Mouse (Mus musculus) liver, adult 2 months (tissue): ENCODE measurements around the gene Rps25. TPM values are rescaled to one million over a fixed set of nuclear protein-coding genes. Genes with fewer than 3 reads are reported as not detected.
"Not testable (repeated sequence)": the region's sequence is repeated elsewhere in the genome, so short reads cannot be mapped to it uniquely, and the experiment has no call there.

ENCODE experiments used
- DNase-seq: peaks from one replicate; pipeline ENCODE4 v3.0.0-alpha.2; 2011; ENCODE audit warnings: low read depth, low spot score; ENCODE audit errors: extremely low read depth
- H3K27ac ChIP-seq: fragments of 200-500 bp; replicated peaks from 2 replicates; pipeline ENCODE4 v1.5.1; 2012; ENCODE audit warnings: low read depth, mild to moderate bottlenecking, control low read depth, inconsistent platforms, low read length; ENCODE audit not compliant: insufficient read depth
- H3K27me3 ChIP-seq: fragments of 200-500 bp; 2 replicates; pipeline ENCODE4 v1.6.1; 2012; ENCODE audit warnings: mild to moderate bottlenecking, moderate library complexity, low read length, inconsistent platforms; ENCODE audit not compliant: control insufficient read depth, insufficient read depth
- H3K36me3 ChIP-seq: fragments of 200-500 bp; 2 replicates; pipeline ENCODE4 v1.6.1; 2012; ENCODE audit warnings: low read length, inconsistent platforms; ENCODE audit not compliant: control insufficient read depth, insufficient read depth
- H3K4me1 ChIP-seq: fragments of 200-500 bp; 2 replicates; pipeline ENCODE4 v1.6.1; 2011; ENCODE audit warnings: low read length; ENCODE audit not compliant: control insufficient read depth, insufficient read depth
- H3K4me3 ChIP-seq: fragments of 200-500 bp; 2 replicates; pipeline ENCODE4 v1.5.1; 2011; ENCODE audit warnings: low read depth, mild to moderate bottlenecking, control low read depth, low read length, moderate library complexity; ENCODE audit not compliant: insufficient read depth
- H3K79me2 ChIP-seq: fragments of 200-500 bp; 2 replicates; pipeline ENCODE4 v1.6.1; 2012; ENCODE audit warnings: inconsistent platforms, mild to moderate bottlenecking, low read length, moderate library complexity; ENCODE audit not compliant: control insufficient read depth, insufficient read depth
- H3K9ac ChIP-seq: fragments of 200-500 bp; 2 replicates; pipeline ENCODE4 v1.6.1; 2012; ENCODE audit warnings: low read depth, mild to moderate bottlenecking, control low read depth, inconsistent platforms, low read length
- CTCF ChIP-seq: fragments of 200-500 bp; IDR thresholded peaks from 2 replicates; pipeline ENCODE4 v1.5.1; 2011; ENCODE audit warnings: low read depth, low read length, control low read depth
- POLR2A ChIP-seq: fragments of 200-500 bp; IDR thresholded peaks from 2 replicates; pipeline ENCODE4 v1.6.1; 2011; ENCODE audit warnings: low read length, control low read depth; ENCODE audit not compliant: insufficient read depth; ENCODE audit errors: extremely low read depth
- WGBS: fragments of 180-500 bp; shearing (Covaris S2); methylation state at CpG from one replicate; pipeline ENCODE4 v1.1.7; 2018; 5-methylcytosine and 5-hydroxymethylcytosine counted together
- polyA plus RNA-seq: library from polyadenylated mRNA; depleted of rRNA; stranded (reverse); fragments of >200 nt; gene quantifications from 2 replicates; pipeline ENCODE4 v1.2.3, GENCODE M21; 2012
- total RNA-seq: library from RNA; depleted of rRNA; stranded (reverse); fragments of >200 nt; gene quantifications from 2 replicates; pipeline ENCODE4 v1.2.3, GENCODE M21; 2014

The Rps25 gene
- total and polyA plus RNA-seq, 2 experiments: 82.7 to 516 TPM

DNA sequence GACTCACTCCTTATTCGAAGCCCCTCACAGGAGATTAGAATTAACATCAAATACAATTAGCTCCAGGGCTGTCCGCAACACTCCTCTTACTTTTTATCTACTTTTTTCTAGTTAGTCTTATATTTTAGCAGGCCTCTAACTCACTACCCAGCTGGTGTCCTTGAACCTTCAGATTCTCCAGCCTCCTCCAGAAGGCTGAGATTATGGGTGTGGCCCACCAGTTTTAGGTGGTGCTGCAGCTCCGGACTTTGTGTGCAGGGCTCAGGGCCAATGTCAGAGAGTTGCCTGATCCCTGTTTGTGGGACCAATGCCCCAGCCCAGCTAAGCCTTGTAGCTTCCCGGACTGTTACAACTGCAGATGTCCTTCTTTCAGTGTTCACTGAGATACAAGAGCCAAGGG, 16.6 kb downstream of the Rps25 start:
- no peak overlapping the region for H3K27ac ChIP-seq
- H3K27me3 ChIP-seq: no peaks in the 10 kb centered on the region
- WGBS: 78% methylated on average over 4 of the region's 4 CpGs
- H3K4me1 ChIP-seq: no peaks in the 10 kb centered on the region
- H3K9ac ChIP-seq: no peak overlapping the region
- no peak for DNase-seq
- TF ChIP-seq POLR2A: no peak
- no peak for TF ChIP-seq CTCF
- H3K4me3 ChIP-seq: no peak overlapping the region
- H3K36me3 ChIP-seq: no peaks in the 10 kb centered on the region
- H3K79me2 ChIP-seq: no peaks in the 10 kb centered on the region

DNA sequence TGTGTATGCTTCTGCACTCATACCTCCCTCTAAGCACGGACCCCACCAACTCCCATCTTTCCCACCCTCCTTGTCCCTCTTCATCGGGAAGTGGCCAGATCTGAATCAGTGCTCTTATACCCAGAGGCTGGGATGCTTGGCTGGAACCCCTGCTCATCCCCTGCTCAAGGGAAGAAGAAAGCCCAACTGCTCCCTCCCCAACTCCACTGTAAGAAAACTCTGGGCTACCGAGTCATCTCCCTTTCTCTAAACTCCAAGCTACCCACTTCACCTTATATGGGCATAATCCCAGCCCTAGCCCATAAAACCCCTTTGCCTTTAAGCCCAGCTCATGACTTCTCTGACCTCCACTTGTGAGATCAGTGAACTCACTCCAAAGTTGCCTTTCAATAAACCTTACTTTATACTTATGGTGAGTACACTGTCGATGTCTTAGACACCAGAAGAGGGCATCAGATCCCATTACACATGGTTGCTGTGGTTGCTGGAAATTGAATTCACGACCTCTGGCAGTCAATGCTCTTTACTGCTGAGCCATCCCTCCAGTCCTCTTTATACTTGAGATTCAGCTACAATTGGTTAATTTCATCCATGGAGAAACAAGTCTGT, 25.7 kb downstream of the Rps25 start:
- H3K27me3 ChIP-seq: no peaks in the 10 kb centered on the region
- no peaks in the 10 kb centered on the region for H3K4me1 ChIP-seq
- no peaks in the 10 kb centered on the region for H3K79me2 ChIP-seq
- H3K36me3 ChIP-seq: no peaks in the 10 kb centered on the region
- DNase-seq: no peak
- no peak overlapping the region for H3K4me3 ChIP-seq
- H3K27ac ChIP-seq: no peak overlapping the region
- WGBS: 57% methylated on average over 5 of the region's 5 CpGs
- no peak for TF ChIP-seq CTCF
- TF ChIP-seq POLR2A: no peak
- H3K9ac ChIP-seq: no peak overlapping the region

DNA sequence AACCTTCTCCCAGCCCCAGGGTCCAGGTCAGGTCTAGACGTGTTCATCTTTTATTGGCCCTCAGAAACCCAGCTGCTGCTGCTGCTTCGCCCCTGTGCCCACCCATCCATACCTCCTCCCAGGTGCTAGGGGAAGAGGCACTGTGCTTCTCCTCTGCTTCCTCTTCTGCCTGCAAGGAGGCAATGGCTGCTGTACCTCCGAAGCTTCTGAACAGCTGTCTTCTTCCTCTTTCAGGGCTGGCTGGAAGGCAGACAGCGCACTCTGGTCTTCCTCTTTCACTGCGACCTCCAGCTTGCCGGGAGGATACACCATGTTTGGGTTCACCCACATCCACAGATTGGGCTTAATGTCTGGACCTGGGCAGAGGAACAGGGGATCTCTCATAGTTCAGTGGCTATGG, 28.8 kb downstream of the Rps25 start:
- H3K27me3 ChIP-seq: no peaks in the 10 kb centered on the region
- H3K4me3 ChIP-seq: no peak overlapping the region
- WGBS: 85% methylated on average over 6 of the region's 6 CpGs
- DNase-seq: no peak
- H3K36me3 ChIP-seq: no peaks in the 10 kb centered on the region
- TF ChIP-seq CTCF (no peak), POLR2A (no peak)
- H3K79me2 ChIP-seq: no peaks in the 10 kb centered on the region
- no peak overlapping the region for H3K27ac ChIP-seq
- no peak overlapping the region for H3K9ac ChIP-seq
- H3K4me1 ChIP-seq: no peaks in the 10 kb centered on the region

DNA sequence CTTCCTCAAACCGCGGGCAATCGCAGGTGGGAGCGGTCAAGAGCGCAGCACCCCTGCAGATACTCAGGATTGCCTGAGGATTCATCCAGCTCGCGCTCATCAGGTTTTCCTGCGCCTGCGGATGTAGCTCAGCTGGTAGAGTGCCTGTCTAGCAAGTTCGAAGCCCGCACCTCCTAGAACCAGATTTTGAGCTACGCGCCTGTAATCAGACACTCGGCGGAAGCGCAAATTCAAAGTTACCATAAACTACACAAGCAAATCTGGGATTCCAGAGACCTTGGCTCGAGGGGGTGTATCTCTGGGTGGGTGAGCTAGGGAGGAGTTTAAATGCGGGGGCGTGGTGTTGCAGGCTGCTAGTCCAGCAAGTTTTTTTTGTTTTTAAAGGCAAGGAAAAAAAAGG, 34.0 kb downstream of the Rps25 start, which contains the start of gene Foxr1:
Gene Foxr1 (minus strand): TSS at position 176 of the 400 bp plus-strand sequence.
- no peaks in the 10 kb centered on the region for H3K27me3 ChIP-seq
- no peak for DNase-seq
- H3K9ac ChIP-seq: no peak within 1 kb of the TSS
- H3K36me3 ChIP-seq: no peaks in the 10 kb centered on the region
- H3K4me3 ChIP-seq: no peak within 1 kb of the TSS
- TF ChIP-seq CTCF (no peak), POLR2A (no peak)
- H3K4me1 ChIP-seq: no peaks in the 10 kb centered on the region
- H3K27ac ChIP-seq: no peak within 1 kb of the TSS
- H3K79me2 ChIP-seq: no peaks in the 10 kb centered on the region
- 72% methylated on average over 19 of the region's 19 CpGs for WGBS

DNA sequence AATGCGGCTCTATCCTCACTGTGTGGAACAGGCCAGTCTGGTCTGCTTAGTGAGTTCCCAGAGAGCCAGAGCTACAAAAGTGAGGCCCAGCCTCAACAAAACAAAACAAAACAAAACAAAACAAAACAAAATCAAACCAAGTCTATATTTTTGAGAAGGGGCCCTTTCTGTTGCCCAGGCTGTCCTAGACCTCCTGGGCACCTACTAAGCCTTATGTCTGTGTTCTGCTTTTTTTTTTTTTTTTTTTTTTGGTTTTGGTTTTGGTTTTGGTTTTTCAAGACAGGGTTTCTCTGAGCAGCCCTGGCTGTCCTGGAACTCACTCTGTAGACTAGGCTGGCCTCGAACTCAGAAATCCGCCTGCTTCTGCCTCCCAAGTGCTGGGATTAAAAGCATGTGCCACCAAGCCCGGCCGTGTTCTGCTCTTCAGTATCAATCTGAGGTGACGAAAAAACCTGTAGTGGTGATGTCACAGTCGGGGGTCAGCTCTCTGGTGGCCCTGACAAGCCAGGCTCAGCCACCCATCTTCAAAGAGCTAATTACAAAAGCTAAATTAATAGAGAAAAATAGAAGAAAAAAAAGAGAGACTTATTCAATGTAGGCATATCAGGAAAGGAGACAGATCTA, 37.6 kb downstream of the Rps25 start:
- H3K4me3 ChIP-seq, H3K79me2 ChIP-seq, H3K27me3 ChIP-seq, H3K9ac ChIP-seq, H3K4me1 ChIP-seq, H3K27ac ChIP-seq, H3K36me3 ChIP-seq, DNase-seq: not testable (repeated sequence)
- 86% methylated on average over 7 of the region's 7 CpGs for WGBS

DNA sequence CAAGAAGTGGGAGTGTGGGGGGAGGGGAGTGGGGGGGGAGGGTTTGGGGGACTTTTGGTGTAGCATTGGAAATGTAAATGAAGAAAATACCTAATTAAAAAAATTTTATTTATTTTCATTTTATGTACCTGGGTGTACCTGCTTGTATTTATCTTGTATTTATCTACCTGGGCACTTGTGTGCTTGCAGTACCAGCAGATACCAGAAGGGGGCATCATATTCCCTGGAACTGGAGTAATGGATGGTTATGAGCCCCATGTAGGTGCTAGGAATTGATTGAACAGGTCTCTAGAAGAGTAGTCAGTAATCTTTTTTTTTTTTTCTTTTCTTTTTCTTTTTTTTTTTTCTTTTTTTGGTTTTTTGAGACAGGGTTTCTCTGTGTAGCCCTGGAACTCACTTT, 43.4 kb downstream of the Rps25 start:
- no peak for DNase-seq
- TF ChIP-seq CTCF (no peak), POLR2A (no peak)
- H3K9ac ChIP-seq: no peak overlapping the region
- H3K79me2 ChIP-seq: no peaks in the 10 kb centered on the region
- no peak overlapping the region for H3K4me3 ChIP-seq
- no peaks in the 10 kb centered on the region for H3K27me3 ChIP-seq
- no peak overlapping the region for H3K27ac ChIP-seq
- no peaks in the 10 kb centered on the region for H3K36me3 ChIP-seq
- H3K4me1 ChIP-seq: no peaks in the 10 kb centered on the region
